Comparison of ENCODE assay signal across 9 mouse cellular contexts in the genomic region with DNA sequence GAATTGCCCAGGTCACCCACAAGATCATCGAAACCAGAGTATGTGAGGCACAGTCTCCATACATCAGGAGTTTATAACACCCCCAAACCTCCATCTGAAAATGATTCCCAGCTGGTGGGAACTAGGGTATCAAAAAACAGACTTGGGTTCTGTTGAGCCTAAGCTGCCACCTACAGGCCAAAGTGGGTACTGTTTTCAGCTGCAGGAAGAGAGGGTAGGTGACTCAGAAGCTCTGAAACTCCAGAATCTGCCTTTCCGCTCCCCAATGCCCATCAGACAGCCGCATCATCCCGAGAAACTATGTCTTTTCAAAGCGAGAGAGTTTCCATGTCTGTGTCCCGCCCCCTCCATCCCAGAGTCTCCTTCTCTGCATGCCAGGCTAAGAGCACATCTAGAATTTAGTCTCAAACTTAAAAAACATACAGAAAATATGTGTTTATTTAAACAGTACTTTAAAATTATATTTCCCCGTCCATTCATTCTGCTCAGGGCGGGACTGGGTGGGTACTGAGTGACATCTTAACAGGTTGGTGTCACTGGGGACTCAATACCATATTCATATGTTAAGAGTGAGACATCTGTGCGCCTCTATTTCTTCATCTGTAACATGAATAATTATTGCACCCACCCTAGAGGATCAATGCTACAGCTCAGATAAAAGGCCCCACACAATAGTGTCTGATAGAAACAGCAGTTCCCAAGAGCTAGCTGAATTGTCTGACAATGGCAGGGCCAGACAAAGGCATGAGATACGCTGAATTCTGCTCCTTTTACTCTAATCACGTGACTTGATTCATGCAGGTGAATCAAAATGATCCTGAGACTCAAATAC. TPM values are rescaled to one million over a fixed set of nuclear protein-coding genes. Genes with fewer than 3 reads are reported as not detected.
DNase-seq lines count a peak whose midpoint lies in the region; ATAC-seq and TF ChIP-seq lines count a peak whose summit lies in the region.
"Had no signal": no experiment of that assay in that cellular context is flagged by ENCODE, and none has a peak within 500 bp of the region (broad histone marks: within the 10 kb centered on the region; RNA-seq: fewer than 3 reads in every experiment).

No protein-coding gene starts in this region.

- no peaks in the 10 kb centered on the region for H3K36me3 ChIP-seq in midbrain, embryonic 16.5 days (ENCODE audit: control insufficient read depth, insufficient read depth, low read length)
- no peaks in the 10 kb centered on the region for H3K36me3 ChIP-seq in testis, adult 2 months (ENCODE audit: control insufficient read depth, insufficient read depth, low read length)

- H3K27me3 ChIP-seq in midbrain, embryonic 16.5 days (ENCODE audit: control insufficient read depth, insufficient read depth, low read depth, low read length), result no peaks in the 10 kb centered on the region
- no peaks in the 10 kb centered on the region for H3K27me3 ChIP-seq in testis, adult 2 months (ENCODE audit: control insufficient read depth, insufficient read depth, low read length)

- no peak for TF ChIP-seq POLR2A in testis, adult 2 months (IDR thresholded peaks at IDR 0.05; ENCODE audit: control insufficient read depth, low read depth, low read length)

- WGBS in midbrain, embryonic 16.5 days, result 25% methylated on average over 11 of the region's 11 CpGs

- H3K4me3 ChIP-seq in left cerebral cortex, adult 2 months, result no peak overlapping the region
- no peak overlapping the region for H3K4me3 ChIP-seq in midbrain, embryonic 16.5 days (ENCODE audit: low read depth, low read length)
- no peak overlapping the region; the same call in 1 of the 2 replicates for H3K4me3 ChIP-seq in testis, adult 2 months (ENCODE audit: control insufficient read depth, low read depth, low read length)

- no peaks in the 10 kb centered on the region for H3K9me3 ChIP-seq in midbrain, embryonic 16.5 days (replicated peaks; ENCODE audit: control insufficient read depth, low read length, poor library complexity, severe bottlenecking)

- TF ChIP-seq CTCF in left cerebral cortex, adult 2 months (IDR thresholded peaks at IDR 0.05), result peak; percentile 83
- TF ChIP-seq CTCF in testis, adult 2 months (IDR thresholded peaks at IDR 0.05; ENCODE audit: control insufficient read depth, insufficient read depth, insufficient replicate concordance, low read depth, low read length), result peak; percentile 46; the same call in 1 of the 2 replicates

- peak; percentile 54 for ATAC-seq in activated CD4-positive, CD25-positive, alpha-beta regulatory T cell, adult 4 months
- ATAC-seq in midbrain, embryonic 16.5 days, result 0 out of 2 replicates have a peak, but pooled peaks have one; percentile 17

- DNase-seq in left cerebral cortex, adult 18-20 months (ENCODE audit: low spot score in 2 of 2), result peak; percentile 68 to 84
- DNase-seq in left cerebral cortex, adult 11 months (ENCODE audit: low spot score), result no peak
- DNase-seq in embryo, embryonic 10 days (ENCODE audit: low spot score), result peak; percentile 85
- DNase-seq in gastrocnemius, postnatal 4 days (ENCODE audit: low spot score in 2 of 2), result peak; percentile 50 to 73
- peak; percentile 63 to 77 for DNase-seq in left cerebral cortex, adult 2 months (ENCODE audit: extremely low spot score in 1 of 2, low spot score in 2 of 2)

- H3K27ac ChIP-seq in left cerebral cortex, adult 2 months, result no peak overlapping the region
- no peak overlapping the region for H3K27ac ChIP-seq in midbrain, embryonic 16.5 days (ENCODE audit: low read length)
- H3K27ac ChIP-seq in testis, adult 2 months (ENCODE audit: control insufficient read depth, insufficient read depth, low read depth, low read length), result no peak overlapping the region

- intact Hi-C loops in left cerebral cortex, adult 2 months (cut with DNase I), result loop anchor here (1.0 to 10.0 kb wide), 5 partner anchors 123 to 693 kb away; partner anchors contain the start of gene Gas7

- no peak overlapping the region for H3K4me2 ChIP-seq in midbrain, embryonic 16.5 days (ENCODE audit: low read length)

- H3K4me1 ChIP-seq in midbrain, embryonic 16.5 days (ENCODE audit: control insufficient read depth, insufficient read depth, low read length), result no peaks in the 10 kb centered on the region
- H3K4me1 ChIP-seq in testis, adult 2 months (ENCODE audit: control insufficient read depth, insufficient read depth, low read length), result peaks cover 5% of the 10 kb centered on the region

- no peak overlapping the region for H3K9ac ChIP-seq in midbrain, embryonic 16.5 days (ENCODE audit: low read depth, low read length)

RNA-seq across cellular contexts. Expression of gene Myh3, which starts 34.1 kb away (rescaled TPM):
- 1 to 10 TPM; 4.1 to 4.2 TPM for total RNA-seq in left cerebral cortex, adult 18-20 months (2021)
- polyA plus RNA-seq in activated CD4-positive, CD25-positive, alpha-beta regulatory T cell, adult 4 months (2017; shearing (Covaris generic)), result under 1 TPM in 1 of 2 experiments, not detected in 1; 0.19 TPM
- 100 to 1,000 TPM; 510 to 548 TPM for total RNA-seq in gastrocnemius, postnatal 4 days (2021)
- 1 to 10 TPM; 4.7 to 6.0 TPM for total RNA-seq in left cerebral cortex, adult 2 months (2021)
- 0.14 and 0.22 TPM in 2 replicates for polyA plus RNA-seq in midbrain, embryonic 16.5 days (2015; fragmentation: Nextera tagmentation; extraction: Ambion mirVana)
- 0.09 and 0.12 TPM in 2 replicates for polyA plus RNA-seq in testis, adult 2 months (2012; rRNA removed)

RNA-seq across cellular contexts. Expression of gene Myh2, which starts 58.6 kb away (rescaled TPM):
- total RNA-seq in left cerebral cortex, adult 18-20 months (2021), result under 1 TPM; 0.82 to 0.93 TPM
- not detected for polyA plus RNA-seq in activated CD4-positive, CD25-positive, alpha-beta regulatory T cell, adult 4 months (2017; shearing (Covaris generic))
- total RNA-seq in gastrocnemius, postnatal 4 days (2021), result 100 to 1,000 TPM; 229 to 257 TPM
- under 1 TPM; 0.43 to 0.61 TPM for total RNA-seq in left cerebral cortex, adult 2 months (2021)
- 0.14 and 0.25 TPM in 2 replicates for polyA plus RNA-seq in midbrain, embryonic 16.5 days (2015; fragmentation: Nextera tagmentation; extraction: Ambion mirVana)
- 0.01 TPM in 1 of 2 replicates, not detected in the other for polyA plus RNA-seq in testis, adult 2 months (2012; rRNA removed)
- polyA plus RNA-seq: heart, embryonic 14.5 days had no signal

RNA-seq across cellular contexts. Expression of gene Sco1, which starts 59.8 kb away (rescaled TPM):
- total RNA-seq in left cerebral cortex, adult 18-20 months (2021), result 10 to 100 TPM; 10.8 TPM
- 1 to 10 TPM; 6.9 to 8.9 TPM for polyA plus RNA-seq in activated CD4-positive, CD25-positive, alpha-beta regulatory T cell, adult 4 months (2017; shearing (Covaris generic))
- 10 to 100 TPM; 13.7 to 14.3 TPM for total RNA-seq in gastrocnemius, postnatal 4 days (2021)
- total RNA-seq in left cerebral cortex, adult 2 months (2021), result 10 to 100 TPM; 10.2 to 11.2 TPM
- polyA plus RNA-seq in midbrain, embryonic 16.5 days (2015; fragmentation: Nextera tagmentation; extraction: Ambion mirVana), result 10.9 and 12.5 TPM in 2 replicates
- polyA plus RNA-seq in testis, adult 2 months (2012; rRNA removed), result 1.1 and 1.8 TPM in 2 replicates

RNA-seq across cellular contexts. Expression of gene Adprm, which starts 59.8 kb away (rescaled TPM):
- total RNA-seq in left cerebral cortex, adult 18-20 months (2021), result 10 to 100 TPM; 24.3 to 27.5 TPM
- 10 to 100 TPM; 66.8 to 67.3 TPM for polyA plus RNA-seq in activated CD4-positive, CD25-positive, alpha-beta regulatory T cell, adult 4 months (2017; shearing (Covaris generic))
- total RNA-seq in gastrocnemius, postnatal 4 days (2021), result 10 to 100 TPM; 14.9 to 15.8 TPM
- 10 to 100 TPM; 24.2 to 24.8 TPM for total RNA-seq in left cerebral cortex, adult 2 months (2021)
- polyA plus RNA-seq in midbrain, embryonic 16.5 days (2015; fragmentation: Nextera tagmentation; extraction: Ambion mirVana), result 28.2 and 32.7 TPM in 2 replicates
- polyA plus RNA-seq in testis, adult 2 months (2012; rRNA removed), result 5.5 and 7.6 TPM in 2 replicates

Comparison
In these comparisons a context has a peak if more than half of its experiments do, and no peak if none do; other contexts are left out.
1. RNA of gene Myh3, which starts 34.1 kb away (total RNA-seq): 510 to 548 TPM in gastrocnemius, postnatal 4 days; 4.7 to 6.0 TPM in left cerebral cortex, adult 2 months and 4.1 to 4.2 TPM in left cerebral cortex, adult 18-20 months; every median in the first group is over 10 times any median in the second.
2. RNA of gene Myh2, which starts 58.6 kb away (total RNA-seq): 229 to 257 TPM in gastrocnemius, postnatal 4 days; 0.82 to 0.93 TPM in left cerebral cortex, adult 18-20 months and 0.43 to 0.61 TPM in left cerebral cortex, adult 2 months; every median in the first group is over 100 times any median in the second.